Mouse (Mus musculus) urinary bladder, postnatal 25 days (tissue): ENCODE measurements around the gene Tsc22d2.

Experiments used
- DNase-seq: peaks from one replicate; pipeline ENCODE4 v3.0.0; 2022; ENCODE audit warnings: low spot score

Gene Tsc22d2

GRCm38 (mm10) chr3:58515947-58516601 lies 101.6 kb downstream of the Tsc22d2 start:
- DNase-seq, result no peak
